Mouse (Mus musculus): ENCODE data around the gene Gm20671. TPM values are rescaled to one million over a fixed set of nuclear protein-coding genes. Genes with fewer than 3 reads are reported as not detected.
A peak's percentile ranks its signal among the peaks of the same experiment; 100 is the strongest.
"Not testable (repeated sequence)": the region's sequence is repeated elsewhere in the genome, so short reads cannot be mapped to it uniquely, and the experiment has no call there.

The Gm20671 gene
- total and polyA plus RNA-seq, 2 experiments from 2014 or later = 0.88 TPM; not detected in 1

- WGBS = 79% methylated on average over 1 of the region's 1 CpGs
- 0 out of 2 replicates have a peak, but pooled peaks cover 8% of the 10 kb centered on the region for H3K4me1 ChIP-seq (ENCODE audit: control insufficient read depth, insufficient read depth)
- DNase-seq (ENCODE audit: low spot score) (no peak), ATAC-seq (ENCODE audit: insufficient read depth, low read depth) (no peak)
- H3K27me3 ChIP-seq (ENCODE audit: control insufficient read depth, insufficient read depth, low read length) = no peaks in the 10 kb centered on the region
- peaks cover 3% of the 10 kb centered on the region; the same call in 1 of the 2 replicates for H3K36me3 ChIP-seq (replicated peaks; ENCODE audit: control insufficient read depth, insufficient read depth, low read length)
- H3K9ac ChIP-seq (replicated peaks; ENCODE audit: low read depth, low read length) = no peak overlapping the region
- no peak overlapping the region for H3K4me2 ChIP-seq (ENCODE audit: low read depth, low read length)
- H3K4me3 ChIP-seq (ENCODE audit: low read depth, low read length) = no peak overlapping the region
- H3K9me3 ChIP-seq (replicated peaks; ENCODE audit: control insufficient read depth, low read length) = no peaks in the 10 kb centered on the region
- no peak overlapping the region for H3K27ac ChIP-seq (ENCODE audit: low read depth)
- TF ChIP-seq EP300 (IDR thresholded peaks at IDR 0.05; ENCODE audit: low read depth) (no peak), CTCF (IDR thresholded peaks at IDR 0.05; ENCODE audit: low read depth) (no peak)
These were observed 34.2 kb upstream of the Gm20671 start for GRCm38 (mm10) chr5:32861082-32861481.

- Histone ChIP-seq H3K4me2 (ENCODE audit: low read depth, low read length) (peak overlapping the region; percentile 79), H3K9ac (replicated peaks; ENCODE audit: low read depth, low read length) (0 out of 2 replicates have a peak overlapping the region, but pooled peaks have one; percentile 0), H3K36me3 (replicated peaks; ENCODE audit: control insufficient read depth, insufficient read depth, low read length) (no peaks in the 10 kb centered on the region), H3K27me3 (ENCODE audit: control insufficient read depth, insufficient read depth, low read length) (no peaks in the 10 kb centered on the region), H3K4me3 (ENCODE audit: low read depth, low read length) (peak overlapping the region; percentile 50), H3K27ac (ENCODE audit: low read depth) (no peak overlapping the region), H3K4me1 (ENCODE audit: control insufficient read depth, insufficient read depth) (peaks cover 4% of the 10 kb centered on the region; the same call in 1 of the 2 replicates), H3K9me3 (replicated peaks; ENCODE audit: control insufficient read depth, low read length) (no peaks in the 10 kb centered on the region)
- WGBS = 6% methylated on average over 6 of the region's 6 CpGs
- no peak for TF ChIP-seq EP300 (IDR thresholded peaks at IDR 0.05; ENCODE audit: low read depth)
- no peak for TF ChIP-seq CTCF (IDR thresholded peaks at IDR 0.05; ENCODE audit: low read depth)
- DNase-seq (ENCODE audit: low spot score) = peak; percentile 52
- ATAC-seq (ENCODE audit: insufficient read depth, low read depth) = no peak
These were observed 30.9 kb upstream of the Gm20671 start for GRCm38 (mm10) chr5:32857781-32858220.

- ATAC-seq (ENCODE audit: insufficient read depth, low read depth); H3K9me3 ChIP-seq (replicated peaks; ENCODE audit: control insufficient read depth, low read length); DNase-seq (ENCODE audit: low spot score); H3K9ac ChIP-seq (replicated peaks; ENCODE audit: low read depth, low read length); H3K27ac ChIP-seq (ENCODE audit: low read depth); H3K4me3 ChIP-seq (ENCODE audit: low read depth, low read length); H3K4me2 ChIP-seq (ENCODE audit: low read depth, low read length); H3K27me3 ChIP-seq (ENCODE audit: control insufficient read depth, insufficient read depth, low read length); H3K36me3 ChIP-seq (replicated peaks; ENCODE audit: control insufficient read depth, insufficient read depth, low read length): not testable (repeated sequence)
- H3K4me1 ChIP-seq (ENCODE audit: control insufficient read depth, insufficient read depth) = peaks cover 24% of the 10 kb centered on the region
- WGBS = 96% methylated on average over 2 of the region's 3 CpGs
These were observed 28.4 kb upstream of the Gm20671 start for GRCm38 (mm10) chr5:32855274-32855673.

- WGBS = 84% methylated on average over 4 of the region's 4 CpGs
- Histone ChIP-seq H3K4me1 (ENCODE audit: control insufficient read depth, insufficient read depth) (peaks cover 24% of the 10 kb centered on the region), H3K4me3 (ENCODE audit: low read depth, low read length) (no peak overlapping the region), H3K9me3 (replicated peaks; ENCODE audit: control insufficient read depth, low read length) (no peaks in the 10 kb centered on the region), H3K36me3 (replicated peaks; ENCODE audit: control insufficient read depth, insufficient read depth, low read length) (peaks cover 4% of the 10 kb centered on the region; the same call in 1 of the 2 replicates), H3K27me3 (ENCODE audit: control insufficient read depth, insufficient read depth, low read length) (no peaks in the 10 kb centered on the region), H3K27ac (ENCODE audit: low read depth) (no peak overlapping the region), H3K4me2 (ENCODE audit: low read depth, low read length) (no peak overlapping the region), H3K9ac (replicated peaks; ENCODE audit: low read depth, low read length) (no peak overlapping the region)
- DNase-seq (ENCODE audit: low spot score) (no peak), ATAC-seq (ENCODE audit: insufficient read depth, low read depth) (no peak)
- TF ChIP-seq CTCF (IDR thresholded peaks at IDR 0.05; ENCODE audit: low read depth) (no peak), EP300 (IDR thresholded peaks at IDR 0.05; ENCODE audit: low read depth) (no peak)
These were observed 27.9 kb upstream of the Gm20671 start for GRCm38 (mm10) chr5:32854818-32855217.

GRCm38 (mm10) chr5:32853731-32854507 lies 27.0 kb upstream of the Gm20671 start, which contains the start of gene Prr14l:
Gene Prr14l (minus strand): TSS chr5:32854256.
- Histone ChIP-seq H3K27ac (ENCODE audit: low read depth) (peak within 1 kb of the TSS; percentile 93), H3K4me2 (ENCODE audit: low read depth, low read length) (peak within 1 kb of the TSS; percentile 85), H3K4me3 (ENCODE audit: low read depth, low read length) (peak within 1 kb of the TSS; percentile 91), H3K27me3 (ENCODE audit: control insufficient read depth, insufficient read depth, low read length) (no peaks in the 10 kb centered on the region), H3K36me3 (replicated peaks; ENCODE audit: control insufficient read depth, insufficient read depth, low read length) (peaks cover 4% of the 10 kb centered on the region; the same call in 1 of the 2 replicates), H3K9me3 (replicated peaks; ENCODE audit: control insufficient read depth, low read length) (no peaks in the 10 kb centered on the region), H3K9ac (replicated peaks; ENCODE audit: low read depth, low read length) (peak within 1 kb of the TSS; percentile 96), H3K4me1 (ENCODE audit: control insufficient read depth, insufficient read depth) (peaks cover 24% of the 10 kb centered on the region)
- no peak for TF ChIP-seq CTCF (IDR thresholded peaks at IDR 0.05; ENCODE audit: low read depth)
- peak; percentile 85; the same call in 1 of the 2 replicates for TF ChIP-seq EP300 (IDR thresholded peaks at IDR 0.05; ENCODE audit: low read depth)
- under 1% methylated on average over 50 of the region's 51 CpGs for WGBS
- ATAC-seq (ENCODE audit: insufficient read depth, low read depth) = peak; percentile 99
- peak; percentile 92 for DNase-seq (ENCODE audit: low spot score)

Data from heart, postnatal 0 days (tissue).